Mouse (Mus musculus): Measurements from ENCODE around the gene Lama4. TPM values are rescaled to one million over a fixed set of nuclear protein-coding genes. Genes with fewer than 3 reads are reported as not detected.

Gene Lama4
- total RNA-seq, 2 experiments from 2014 or later: 63.9 to 73.1 TPM

- intact Hi-C loops (cut with DNase I; ENCODE audit: low total_unique reads): no loop called here
- DNase-seq: no peak
Measured at GRCm38 (mm10) chr10:39044476-39044995, 79.2 kb downstream of the Lama4 start.

GRCm38 (mm10) chr10:39045111-39045510 lies 79.8 kb downstream of the Lama4 start:
- intact Hi-C loops (cut with DNase I; ENCODE audit: low total_unique reads): no loop called here
- DNase-seq: no peak

GRCm38 (mm10) chr10:39047775-39048174 lies 82.5 kb downstream of the Lama4 start:
- intact Hi-C loops (cut with DNase I; ENCODE audit: low total_unique reads): no loop called here
- no peak for DNase-seq

GRCm38 (mm10) chr10:39049581-39050294 lies 84.4 kb downstream of the Lama4 start:
- intact Hi-C loops (cut with DNase I; ENCODE audit: low total_unique reads): no loop called here
- no peak for DNase-seq

GRCm38 (mm10) chr10:39056050-39056449 lies 90.7 kb downstream of the Lama4 start:
- DNase-seq: no peak
- intact Hi-C loops (cut with DNase I; ENCODE audit: low total_unique reads): no loop called here

GRCm38 (mm10) chr10:39064732-39065131 lies 99.4 kb downstream of the Lama4 start:
- DNase-seq: peak; percentile 17
- intact Hi-C loops (cut with DNase I; ENCODE audit: low total_unique reads): no loop called here

- DNase-seq: no peak
- intact Hi-C loops (cut with DNase I; ENCODE audit: low total_unique reads): no loop called here
Measured at GRCm38 (mm10) chr10:39065449-39065848, 100.1 kb downstream of the Lama4 start.

- DNase-seq: no peak
- intact Hi-C loops (cut with DNase I; ENCODE audit: low total_unique reads): no loop called here
Measured at GRCm38 (mm10) chr10:39066061-39066460, 100.7 kb downstream of the Lama4 start.

GRCm38 (mm10) chr10:39066962-39067361 lies 101.6 kb downstream of the Lama4 start:
- intact Hi-C loops (cut with DNase I; ENCODE audit: low total_unique reads): no loop called here
- DNase-seq: peak; percentile 74

GRCm38 (mm10) chr10:39072048-39072447 lies 106.7 kb downstream of the Lama4 start:
- no peak for DNase-seq
- intact Hi-C loops (cut with DNase I; ENCODE audit: low total_unique reads): no loop called here

GRCm38 (mm10) chr10:39096981-39097380 lies 131.7 kb downstream of the Lama4 start:
- peak; percentile 24 for DNase-seq

GRCm38 (mm10) chr10:39098746-39099145 lies 133.4 kb downstream of the Lama4 start:
- no peak for DNase-seq
- intact Hi-C loops (cut with DNase I; ENCODE audit: low total_unique reads): no loop called here

More at GRCm38 (mm10) chr10:39096981-39097380, 131.7 kb downstream of the Lama4 start:
- intact Hi-C loops (cut with DNase I; ENCODE audit: low total_unique reads): no loop called here

- intact Hi-C loops (cut with DNase I; ENCODE audit: low total_unique reads): no loop called here
- no peak for DNase-seq
Measured at GRCm38 (mm10) chr10:39104803-39105449, 139.6 kb downstream of the Lama4 start.

- no peak for DNase-seq
- intact Hi-C loops (cut with DNase I; ENCODE audit: low total_unique reads): no loop called here
Measured at GRCm38 (mm10) chr10:39106413-39106812, 141.1 kb downstream of the Lama4 start.

GRCm38 (mm10) chr10:39106935-39107334 lies 141.6 kb downstream of the Lama4 start:
- intact Hi-C loops (cut with DNase I; ENCODE audit: low total_unique reads): no loop called here
- no peak for DNase-seq

GRCm38 (mm10) chr10:39108837-39109488 lies 143.6 kb downstream of the Lama4 start:
- DNase-seq: no peak
- intact Hi-C loops (cut with DNase I; ENCODE audit: low total_unique reads): no loop called here

- intact Hi-C loops (cut with DNase I; ENCODE audit: low total_unique reads): no loop called here
- DNase-seq: no peak
Measured at GRCm38 (mm10) chr10:39109489-39109874, 144.2 kb downstream of the Lama4 start.

- DNase-seq: no peak
- intact Hi-C loops (cut with DNase I; ENCODE audit: low total_unique reads): no loop called here
Measured at GRCm38 (mm10) chr10:39121412-39121811, 156.1 kb downstream of the Lama4 start.

GRCm38 (mm10) chr10:39133462-39134310 lies 168.4 kb downstream of the Lama4 start, which contains the start of the genes Fam229b and Tube1:
Fam229b (minus strand) TSS chr10:39133914.
Tube1 (plus strand) TSS chr10:39133976.
- DNase-seq: peak; percentile 88
- intact Hi-C loops (cut with DNase I; ENCODE audit: low total_unique reads): no loop called here

Measured in gastrocnemius, postnatal 14 days (tissue).